Mouse (Mus musculus): ENCODE measurements around the gene Ambra1. TPM values are rescaled to one million over a fixed set of nuclear protein-coding genes. Genes with fewer than 3 reads are reported as not detected.

Gene Ambra1
- total RNA-seq, 1 experiment from 2014 or later, result 37.2 TPM

DNA sequence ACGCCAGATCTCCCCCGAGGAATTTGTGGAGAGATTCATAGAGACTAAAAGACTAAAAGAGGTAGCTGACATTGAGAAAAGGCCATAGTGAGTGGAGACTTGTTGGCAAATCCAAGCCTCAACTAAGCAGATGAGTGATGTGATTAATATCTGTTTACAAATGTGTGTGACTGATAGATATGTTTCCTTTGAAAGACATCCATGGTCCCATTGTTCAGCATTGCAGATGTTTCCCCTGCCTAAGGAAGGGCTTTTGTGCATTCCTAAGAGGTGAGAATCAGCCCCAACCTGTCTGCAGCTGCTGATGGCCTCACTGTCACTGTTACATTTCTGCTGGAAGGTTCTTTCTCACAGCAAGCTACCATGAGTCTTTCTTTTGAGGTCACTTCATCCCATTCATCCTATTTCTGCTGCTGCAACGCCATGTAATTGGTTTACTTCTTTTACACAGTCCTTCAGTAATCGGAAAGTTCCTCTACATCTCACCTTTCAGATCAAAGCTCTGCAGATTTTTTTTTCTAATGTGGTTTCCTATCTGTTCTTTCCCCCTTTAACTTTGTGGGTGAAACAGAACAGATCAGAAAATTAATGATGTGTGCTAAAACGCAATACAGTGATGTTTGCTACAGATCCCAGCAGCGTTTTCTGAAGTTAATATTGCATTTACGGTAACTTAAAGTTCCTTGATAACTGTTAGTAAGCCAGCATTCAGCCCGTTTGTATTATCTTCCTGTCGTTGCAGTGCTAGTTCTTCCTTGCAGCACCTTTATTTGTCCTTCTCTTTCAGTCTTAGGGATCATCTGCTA, 146.3 kb downstream of the Ambra1 start:
- DNase-seq, result no peak

- no peak for DNase-seq
Measured at GRCm38 (mm10) chr2:91876806-91877140, 146.8 kb downstream of the Ambra1 start.

GRCm38 (mm10) chr2:91878387-91879180, 148.7 kb downstream of the Ambra1 start:
- no peak for DNase-seq

GRCm38 (mm10) chr2:91883961-91884360, 154.0 kb downstream of the Ambra1 start:
- DNase-seq, result no peak

DNA sequence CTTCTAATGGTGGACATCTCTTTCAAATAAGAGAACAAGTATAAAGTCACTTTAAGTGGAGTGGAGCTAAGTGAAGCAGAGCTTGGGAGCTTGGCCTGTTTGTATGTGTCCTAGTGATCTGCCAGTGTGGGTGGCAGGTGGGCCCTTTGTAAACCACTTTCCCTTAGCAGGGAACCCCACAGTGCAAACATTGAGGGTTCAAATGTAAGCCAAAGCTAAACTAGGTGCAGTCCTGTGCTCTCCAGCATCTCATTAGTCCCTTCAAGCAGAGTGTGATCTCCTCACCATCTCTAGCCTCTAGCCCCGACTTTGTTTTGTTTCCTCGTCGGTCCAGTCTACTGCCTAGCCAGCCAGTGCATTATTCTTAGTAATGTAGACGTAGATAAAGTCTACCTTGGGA, 154.7 kb downstream of the Ambra1 start:
- DNase-seq, result no peak

GRCm38 (mm10) chr2:91894716-91895115, 164.8 kb downstream of the Ambra1 start:
- DNase-seq, result no peak

- DNase-seq, result no peak
Measured at GRCm38 (mm10) chr2:91895401-91895800, 165.5 kb downstream of the Ambra1 start.

DNA sequence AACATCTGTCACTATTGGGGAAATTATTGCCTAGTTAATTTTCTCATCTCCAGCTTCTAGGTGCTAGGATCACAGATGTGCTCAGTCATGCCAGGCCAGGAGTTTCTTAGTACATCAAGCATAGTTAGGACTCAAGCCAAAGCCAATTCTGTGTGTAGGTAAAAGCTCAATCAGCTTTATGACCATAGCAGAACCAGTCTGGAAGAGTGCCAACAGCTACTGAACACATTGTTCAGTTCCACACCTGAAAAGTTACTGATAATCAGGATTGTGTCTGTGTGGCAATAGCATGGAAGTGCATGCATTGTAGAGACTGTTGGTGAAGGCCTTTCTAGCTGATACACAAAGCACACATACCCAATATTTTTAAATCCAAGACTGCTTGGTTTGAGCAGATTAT, 168.0 kb downstream of the Ambra1 start:
- no peak for DNase-seq

DNA sequence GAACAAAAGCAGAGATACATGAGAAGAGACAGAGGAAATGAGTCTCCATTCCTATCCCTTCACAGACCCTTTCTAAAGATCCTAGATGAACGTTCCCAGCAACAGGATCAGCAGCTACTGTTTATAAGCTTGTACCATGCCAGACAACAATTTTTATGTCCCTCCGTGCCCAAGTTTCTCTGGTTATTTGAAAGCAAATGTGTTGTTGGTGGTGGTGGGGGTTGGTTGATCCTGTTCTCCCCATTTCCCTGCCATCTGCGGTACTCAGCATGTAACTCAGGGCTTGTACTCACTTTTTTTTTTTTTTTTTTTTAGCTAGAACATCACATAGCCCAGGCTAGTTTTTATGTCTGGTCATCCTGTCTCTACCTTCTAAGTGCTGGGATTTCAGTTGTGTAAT, 169.2 kb downstream of the Ambra1 start:
- DNase-seq, result no peak

DNA sequence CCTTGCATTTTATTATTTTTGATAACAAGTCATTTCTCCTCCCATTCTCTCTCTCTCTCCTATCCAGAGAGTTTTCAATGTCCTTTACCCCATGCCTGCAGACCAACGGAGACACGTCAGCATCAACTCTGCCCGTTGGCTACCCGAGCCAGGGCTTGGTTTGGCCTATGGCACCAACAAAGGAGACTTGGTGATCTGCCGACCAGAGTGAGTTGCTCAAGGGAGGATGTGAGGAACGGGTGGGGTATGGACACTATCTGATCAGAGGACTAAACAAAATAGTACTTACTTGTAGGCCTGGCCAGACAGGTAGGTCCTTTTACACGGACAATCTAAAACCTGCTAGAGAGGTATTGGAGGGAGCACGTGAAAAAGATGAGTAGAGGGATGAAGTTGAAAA, 170.5 kb downstream of the Ambra1 start:
- no peak for DNase-seq

- no peak for DNase-seq
Measured at GRCm38 (mm10) chr2:91902336-91902735, 172.4 kb downstream of the Ambra1 start.

DNA sequence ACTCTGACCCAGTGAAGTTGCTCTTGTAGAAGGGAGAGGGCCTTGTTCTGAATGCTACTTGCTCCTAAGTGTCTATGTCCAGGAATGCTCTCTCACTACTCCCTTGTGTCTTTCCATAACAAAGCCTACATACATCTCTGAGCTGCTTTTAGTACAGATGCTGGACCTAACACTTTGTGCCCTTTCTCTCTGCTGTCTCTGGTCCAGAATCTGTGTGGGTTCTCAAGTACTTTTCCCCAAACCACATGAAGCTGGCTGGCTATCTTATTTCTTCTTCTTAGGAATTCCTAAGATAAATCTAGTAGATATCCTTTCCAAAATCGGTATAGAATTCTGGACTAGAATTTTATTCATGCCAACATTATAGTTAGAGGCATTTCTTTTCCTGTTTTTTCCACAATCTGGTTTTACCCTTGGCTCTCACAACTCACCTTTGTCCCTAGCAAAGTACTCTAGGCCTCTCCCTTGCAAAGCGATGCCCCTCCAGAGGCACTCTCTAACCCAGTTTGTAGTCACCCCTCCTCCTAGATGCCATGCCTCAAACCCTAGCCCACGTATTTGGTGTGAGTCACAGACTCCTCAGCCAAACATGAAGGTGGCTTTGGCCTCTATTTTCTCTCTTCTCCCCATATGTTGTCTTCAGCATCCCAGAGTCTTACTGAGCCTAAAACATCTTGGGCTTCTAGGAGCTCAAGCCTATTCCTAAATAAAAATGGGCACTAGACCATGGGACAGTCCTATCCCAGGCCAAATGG, 173.4 kb downstream of the Ambra1 start:
- no peak for DNase-seq

GRCm38 (mm10) chr2:91904618-91905307, 174.8 kb downstream of the Ambra1 start:
- DNase-seq, result no peak

DNA sequence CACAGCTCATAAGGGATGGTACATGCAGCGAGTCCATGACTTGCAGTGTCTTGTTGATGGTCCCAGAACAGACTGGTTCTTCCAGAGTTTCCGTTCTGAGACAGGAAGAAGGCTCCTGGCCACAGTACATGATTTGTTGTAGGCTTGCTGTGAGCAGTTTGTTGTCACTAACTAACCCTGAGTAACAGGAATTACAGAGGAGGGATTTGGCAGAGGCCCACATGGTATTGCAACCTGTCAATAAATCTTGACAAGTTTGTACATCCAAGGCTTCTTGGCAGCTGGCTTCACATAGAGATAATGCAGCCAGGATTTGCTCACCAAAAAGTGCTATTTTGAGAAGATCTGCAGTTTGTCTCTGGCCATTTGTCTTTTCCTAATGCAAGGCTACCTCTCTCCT, 176.2 kb downstream of the Ambra1 start:
- no peak for DNase-seq

- DNase-seq, result no peak
Measured at GRCm38 (mm10) chr2:91912616-91913015, 182.7 kb downstream of the Ambra1 start.

DNA sequence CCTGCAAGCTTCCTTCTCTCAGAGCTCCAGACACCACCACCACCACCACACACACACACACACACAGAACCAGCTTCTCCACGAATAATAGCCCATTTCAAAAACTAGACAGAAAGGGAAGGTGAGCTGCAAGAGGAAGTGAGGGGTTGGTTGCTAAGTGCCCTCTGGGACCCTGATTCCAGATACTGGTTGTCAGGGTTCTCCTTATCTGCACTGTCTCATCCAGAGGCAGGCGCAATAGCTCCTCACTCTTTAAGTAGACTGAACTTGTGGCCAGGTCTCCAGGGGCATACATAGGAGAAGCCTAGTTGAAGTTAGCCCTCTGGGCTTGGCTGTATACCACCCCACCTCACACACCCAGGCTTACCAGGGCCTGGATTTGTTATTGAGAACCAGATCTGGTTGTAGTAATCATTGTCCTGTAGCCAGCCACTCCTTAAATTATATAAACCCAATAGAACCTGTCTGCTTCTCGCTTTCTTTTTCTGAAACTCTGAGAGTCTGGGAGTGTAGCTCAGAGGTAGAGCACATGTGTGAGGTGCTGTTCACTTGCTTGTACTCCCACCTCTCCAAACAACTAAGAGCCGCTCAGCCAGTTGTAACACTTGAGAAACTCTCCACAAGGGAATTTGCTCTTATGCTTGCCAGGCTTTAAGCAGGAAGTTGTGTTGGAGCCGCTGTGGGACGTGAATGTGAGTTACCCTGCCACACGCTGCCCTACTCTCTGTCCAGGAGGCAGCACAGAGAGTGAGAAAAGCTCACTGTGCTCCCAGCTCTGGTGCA, 183.6 kb downstream of the Ambra1 start:
- no peak for DNase-seq

DNA sequence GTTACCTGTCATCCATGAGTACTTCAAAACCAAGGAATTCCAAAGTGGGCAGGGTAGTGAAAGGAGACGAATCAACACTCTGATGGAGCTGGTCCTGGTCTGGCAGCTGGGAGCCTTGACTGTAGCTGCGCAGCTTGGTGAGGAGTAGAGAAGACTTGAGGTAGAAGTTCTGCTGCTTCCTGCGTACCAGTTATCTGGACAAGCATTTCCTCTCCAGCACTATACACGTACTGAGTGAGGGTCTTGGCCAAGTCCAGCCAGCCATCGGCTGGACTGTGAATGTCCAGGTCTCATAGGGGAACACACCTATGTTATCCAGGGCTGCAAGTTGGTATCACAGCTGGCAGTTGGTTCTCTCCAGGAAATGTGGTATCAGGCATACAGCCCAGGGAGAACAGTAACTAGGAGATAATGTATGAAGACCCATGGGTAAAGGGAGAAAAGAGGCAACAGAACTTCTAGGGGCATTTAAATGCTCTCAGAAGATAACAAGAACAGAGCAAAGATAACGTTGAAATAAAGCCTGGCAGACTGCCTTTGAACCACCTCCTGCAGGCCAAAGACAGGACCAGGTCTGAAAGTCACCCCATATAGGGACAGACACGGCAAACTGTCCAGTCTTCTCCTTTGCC, 186.5 kb downstream of the Ambra1 start:
- no peak for DNase-seq

DNA sequence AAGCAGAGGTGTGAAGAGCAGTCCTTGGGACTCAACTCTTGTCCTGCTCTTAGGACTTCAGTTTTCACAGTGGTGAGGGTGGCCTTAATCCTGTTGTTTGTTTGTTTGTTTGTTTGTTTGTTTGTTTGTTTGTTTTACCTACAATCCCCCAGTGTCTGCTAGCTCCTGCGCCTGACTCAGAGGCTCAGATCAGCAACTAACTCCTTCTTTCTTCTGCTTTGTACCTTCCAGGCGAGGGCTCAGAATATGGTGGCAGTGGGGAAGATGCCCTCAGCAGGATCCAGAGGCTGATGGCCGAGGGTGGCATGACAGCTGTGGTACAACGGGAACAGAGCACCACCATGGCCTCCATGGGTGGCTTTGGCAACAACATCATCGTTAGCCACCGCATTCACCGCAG, 187.2 kb downstream of the Ambra1 start:
- no peak for DNase-seq

- no peak for DNase-seq
Measured at GRCm38 (mm10) chr2:91920130-91920529, 190.2 kb downstream of the Ambra1 start.

- DNase-seq, result peak; percentile 87
Measured at GRCm38 (mm10) chr2:91921181-91921789, 191.4 kb downstream of the Ambra1 start.
